Mouse (Mus musculus) liver, embryonic 16.5 days (tissue): Measurements from ENCODE around the gene Casz1. TPM values are rescaled to one million over a fixed set of nuclear protein-coding genes. Genes with fewer than 3 reads are reported as not detected.

Source experiments
- ATAC-seq: fragments of 200-750 bp; cut with Nextera tagmentation; 2 replicates; pipeline ENCODE4 v1.8.0; 2017; ENCODE audit warnings: low read depth, mild to moderate bottlenecking, moderate number of reproducible peaks, moderate library complexity
- H3K27ac ChIP-seq: fragments of 300-500 bp; sonication (generic); 2 replicates; pipeline ENCODE4 v1.5.1; 2014; ENCODE audit warnings: mild to moderate bottlenecking, low read length
- H3K27me3 ChIP-seq: fragments of 300-500 bp; sonication (generic); 2 replicates; pipeline ENCODE4 v1.6.1; 2014; ENCODE audit warnings: low read depth, low read length, mixed read lengths; ENCODE audit not compliant: control insufficient read depth, insufficient read depth
- H3K36me3 ChIP-seq: fragments of 300-500 bp; sonication (generic); 2 replicates; pipeline ENCODE4 v1.6.1; 2014; ENCODE audit warnings: mild to moderate bottlenecking; ENCODE audit not compliant: control insufficient read depth, insufficient read depth
- H3K4me1 ChIP-seq: fragments of 300-500 bp; sonication (generic); 2 replicates; pipeline ENCODE4 v1.6.1; 2014; ENCODE audit warnings: low read depth, low read length, mixed read lengths; ENCODE audit not compliant: control insufficient read depth
- H3K4me2 ChIP-seq: fragments of 300-500 bp; sonication (generic); 2 replicates; pipeline ENCODE4 v1.6.1; 2014; ENCODE audit warnings: low read depth, low read length, mixed read lengths
- H3K4me3 ChIP-seq: fragments of 300-500 bp; sonication (generic); 2 replicates; pipeline ENCODE4 v1.5.1; 2014; ENCODE audit warnings: low read depth, mild to moderate bottlenecking, low read length
- H3K9ac ChIP-seq: fragments of 300-500 bp; sonication (generic); 2 replicates; pipeline ENCODE4 v1.6.1; 2014; ENCODE audit warnings: low read depth, low read length
- H3K9me3 ChIP-seq: fragments of 300-500 bp; sonication (generic); replicated peaks from 2 replicates; pipeline ENCODE4 v1.6.1; 2016; ENCODE audit warnings: low read length; ENCODE audit not compliant: control insufficient read depth
- WGBS: fragments of 180-500 bp; shearing (Covaris S2); extraction: QIAGEN DNeasy Blood & Tissue Kit; methylation state at CpG from one replicate; pipeline ENCODE4 v1.1.7; 2014; ENCODE audit not compliant: insufficient replicate concordance; 5-methylcytosine and 5-hydroxymethylcytosine counted together
- polyA plus RNA-seq: library from polyadenylated mRNA; unstranded; fragments of >200 nt; fragmentation: Nextera tagmentation; extraction: Ambion mirVana; gene quantifications from 2 replicates; pipeline ENCODE4 v1.2.1, GENCODE M21; 2015

Casz1 gene
- polyA plus RNA-seq, 1 experiment from 2014 or later: 0.51 TPM

DNA sequence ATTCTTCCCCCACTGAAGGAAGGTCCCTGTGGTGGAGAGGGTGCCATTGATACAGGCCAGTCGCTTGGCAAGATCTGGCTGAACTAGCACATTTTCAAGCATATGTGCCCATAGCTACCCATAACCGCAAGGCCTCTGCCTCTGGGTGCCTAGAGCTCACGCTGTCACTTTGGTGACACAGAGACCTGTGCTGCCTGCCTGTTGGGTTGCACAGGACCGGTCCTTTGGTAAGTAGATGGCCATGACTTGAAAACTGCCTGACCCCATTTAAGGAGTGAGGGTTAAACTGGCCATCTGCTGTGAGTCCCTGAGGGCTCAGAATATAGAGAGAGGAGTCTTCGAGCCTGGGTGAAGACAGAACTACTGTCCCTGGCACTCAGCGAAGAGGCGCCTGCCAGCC lies 55.2 kb downstream of the Casz1 start:
- Histone ChIP-seq H3K27ac (no peak overlapping the region), H3K36me3 (no peaks in the 10 kb centered on the region), H3K4me2 (no peak overlapping the region), H3K9ac (no peak overlapping the region), H3K4me1 (no peaks in the 10 kb centered on the region), H3K9me3 (no peaks in the 10 kb centered on the region), H3K27me3 (peaks cover 31% of the 10 kb centered on the region), H3K4me3 (no peak overlapping the region)
- 60% methylated on average over 7 of the region's 7 CpGs for WGBS
- no peak for ATAC-seq

DNA sequence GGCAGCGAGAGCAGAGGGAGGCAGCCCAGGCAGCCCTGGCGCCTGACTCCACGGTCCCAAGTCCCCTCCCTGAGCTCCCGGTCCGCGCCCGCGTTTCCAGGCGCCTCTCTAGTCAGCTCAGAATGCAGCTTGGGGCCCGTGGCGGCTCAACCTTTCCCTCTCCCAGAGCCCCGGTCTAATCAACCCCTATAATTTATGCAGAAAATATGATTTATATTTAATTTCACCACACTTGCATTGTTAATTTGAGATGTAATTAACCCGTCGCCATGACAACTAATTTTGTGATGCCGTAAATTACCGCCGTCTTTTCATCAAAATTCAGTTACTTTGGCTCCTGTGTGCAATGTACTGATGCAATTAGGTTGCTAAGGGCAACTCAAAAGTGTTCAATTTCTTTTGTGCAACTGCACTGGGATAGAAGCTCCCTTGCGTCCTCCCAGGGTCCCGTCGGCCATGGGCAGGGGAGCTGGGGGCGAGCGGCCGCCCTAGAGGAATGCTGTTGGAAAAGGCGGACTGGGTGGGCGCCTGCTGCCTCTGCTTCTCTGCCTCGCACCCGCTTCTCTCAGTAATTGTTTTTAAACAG lies 55.8 kb downstream of the Casz1 start:
- no peak for ATAC-seq
- 8% methylated on average over 27 of the region's 27 CpGs for WGBS
- no peak overlapping the region for H3K4me2 ChIP-seq
- H3K9ac ChIP-seq: no peak overlapping the region
- H3K4me3 ChIP-seq: no peak overlapping the region
- H3K27me3 ChIP-seq: peaks cover 31% of the 10 kb centered on the region
- no peaks in the 10 kb centered on the region for H3K9me3 ChIP-seq
- H3K27ac ChIP-seq: no peak overlapping the region
- H3K36me3 ChIP-seq: no peaks in the 10 kb centered on the region
- H3K4me1 ChIP-seq: no peaks in the 10 kb centered on the region

DNA sequence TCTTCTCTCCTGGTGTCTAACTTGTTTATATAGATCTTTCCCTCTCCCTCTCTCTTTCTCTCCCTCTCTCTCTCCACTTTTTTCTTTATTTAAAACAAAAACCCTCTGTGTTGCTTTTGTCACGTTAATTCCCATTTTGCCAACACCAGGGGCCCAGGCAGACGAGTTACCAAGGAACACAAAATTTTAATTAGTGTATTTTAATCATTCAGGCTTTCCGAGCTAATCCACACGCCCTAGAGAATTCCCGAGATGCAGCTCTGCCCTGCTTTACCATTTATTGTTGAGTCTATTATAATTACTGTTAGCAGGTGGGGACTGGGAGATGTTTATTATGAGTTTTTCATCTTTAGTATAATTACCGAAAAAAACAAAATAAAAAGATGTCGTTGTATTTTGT lies 56.4 kb downstream of the Casz1 start:
- Histone ChIP-seq H3K27me3 (peaks cover 31% of the 10 kb centered on the region), H3K36me3 (no peaks in the 10 kb centered on the region), H3K4me2 (no peak overlapping the region), H3K27ac (no peak overlapping the region), H3K9ac (no peak overlapping the region), H3K4me3 (no peak overlapping the region), H3K9me3 (no peaks in the 10 kb centered on the region), H3K4me1 (no peaks in the 10 kb centered on the region)
- WGBS: 50% methylated on average over 7 of the region's 7 CpGs
- no peak for ATAC-seq

DNA sequence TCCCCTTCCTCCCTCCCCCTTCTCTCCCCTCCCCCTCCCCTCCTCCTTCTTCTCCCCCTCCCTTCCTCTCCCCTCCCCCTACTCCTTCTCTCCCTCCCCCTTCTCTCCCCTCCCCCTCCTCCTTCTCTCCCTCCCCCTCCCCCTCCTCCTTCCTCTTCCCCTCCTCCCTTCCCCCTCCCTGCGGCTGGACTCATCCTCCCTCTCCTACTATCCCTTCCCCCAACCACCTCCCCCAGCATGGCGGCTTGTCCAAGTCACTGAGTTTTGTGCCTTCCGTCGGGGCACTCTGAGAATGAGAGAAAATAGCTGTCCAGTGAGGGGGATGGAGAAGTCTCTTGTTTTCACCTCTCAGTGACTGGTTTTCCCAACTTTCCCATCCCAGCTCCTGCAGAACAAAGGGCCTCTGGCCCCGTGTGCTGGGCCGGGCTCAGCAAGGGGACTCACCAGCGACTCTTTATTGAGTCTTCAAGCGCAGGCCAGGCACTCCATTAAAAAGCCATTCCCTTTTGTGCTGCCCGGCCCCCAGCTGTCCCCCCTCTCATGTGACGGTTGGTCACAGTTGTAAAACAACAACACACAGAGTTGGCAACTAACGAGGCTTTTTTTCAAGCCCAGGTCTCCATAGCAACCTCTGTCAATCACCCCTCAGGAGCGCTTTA lies 62.7 kb downstream of the Casz1 start:
- Histone ChIP-seq H3K4me1 (no peaks in the 10 kb centered on the region), H3K9ac (no peak overlapping the region), H3K36me3 (no peaks in the 10 kb centered on the region), H3K27me3 (no peaks in the 10 kb centered on the region), H3K4me2 (no peak overlapping the region), H3K27ac (no peak overlapping the region), H3K4me3 (no peak overlapping the region), H3K9me3 (no peaks in the 10 kb centered on the region)
- ATAC-seq: no peak
- 21% methylated on average over 12 of the region's 12 CpGs for WGBS

DNA sequence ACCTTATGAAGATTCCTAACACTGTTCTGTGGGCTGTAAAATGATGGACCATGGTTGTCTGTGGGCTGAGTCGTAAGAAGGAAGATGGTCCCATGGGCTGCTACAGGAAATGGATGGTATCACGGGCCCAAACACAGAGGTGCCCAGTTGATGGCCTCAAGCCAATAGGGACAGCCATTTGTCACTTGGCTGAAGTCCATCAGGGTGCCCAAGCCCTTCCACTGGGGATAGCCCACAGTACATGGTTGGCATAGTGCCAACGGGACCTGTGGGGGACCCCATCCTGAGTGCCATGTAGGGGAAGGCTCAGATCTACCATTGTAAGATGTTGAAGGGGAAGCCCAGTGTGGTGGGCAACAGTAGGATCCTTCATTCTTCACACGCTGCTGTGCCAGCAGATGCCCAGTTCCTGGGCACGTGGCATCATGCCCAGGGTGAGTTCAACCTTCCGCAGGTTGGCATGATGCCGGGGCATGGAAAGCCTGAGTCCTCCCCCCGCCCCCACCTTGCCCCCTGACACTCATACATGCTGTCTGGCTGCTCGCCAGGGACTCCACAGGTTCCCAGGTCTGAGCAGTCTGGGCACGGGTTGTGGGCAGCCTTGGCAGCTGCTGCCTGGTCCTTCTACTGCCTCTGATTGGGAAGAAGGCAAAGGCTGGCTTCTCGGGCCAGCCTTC lies 63.6 kb downstream of the Casz1 start:
- 60% methylated on average over 11 of the region's 11 CpGs for WGBS

DNA sequence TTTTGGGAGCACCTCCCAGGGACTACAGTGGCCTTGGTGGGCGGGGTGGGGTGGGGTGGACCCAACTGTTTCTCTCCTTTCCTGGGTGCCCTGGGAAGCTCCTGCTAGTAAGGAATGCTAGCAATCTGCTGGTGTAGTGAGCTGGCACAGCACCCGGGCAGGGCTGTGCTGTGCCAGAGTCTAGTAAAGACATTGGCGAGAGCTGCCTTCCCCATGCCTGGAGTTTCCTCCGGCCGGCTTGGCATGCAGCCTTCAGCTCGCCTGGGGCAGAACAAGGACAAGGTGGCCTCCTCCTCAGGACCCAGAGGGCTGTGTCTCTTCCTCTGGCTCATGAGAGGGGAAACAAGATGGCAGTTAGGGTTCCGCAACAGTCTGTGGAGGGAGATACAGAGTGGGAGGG lies 65.3 kb downstream of the Casz1 start:
- Histone ChIP-seq H3K36me3 (no peaks in the 10 kb centered on the region), H3K9ac (no peak overlapping the region), H3K9me3 (no peaks in the 10 kb centered on the region), H3K4me3 (no peak overlapping the region), H3K4me2 (no peak overlapping the region), H3K27ac (no peak overlapping the region), H3K27me3 (no peaks in the 10 kb centered on the region), H3K4me1 (no peaks in the 10 kb centered on the region)
- no peak for ATAC-seq
- 57% methylated on average over 7 of the region's 7 CpGs for WGBS

More for the DNA sequence above, 63.6 kb downstream of the Casz1 start:
- Histone ChIP-seq H3K27ac (no peak overlapping the region), H3K27me3 (no peaks in the 10 kb centered on the region), H3K4me1 (no peaks in the 10 kb centered on the region), H3K36me3 (no peaks in the 10 kb centered on the region), H3K4me2 (no peak overlapping the region), H3K9ac (no peak overlapping the region), H3K4me3 (no peak overlapping the region), H3K9me3 (no peaks in the 10 kb centered on the region)
- ATAC-seq: no peak

DNA sequence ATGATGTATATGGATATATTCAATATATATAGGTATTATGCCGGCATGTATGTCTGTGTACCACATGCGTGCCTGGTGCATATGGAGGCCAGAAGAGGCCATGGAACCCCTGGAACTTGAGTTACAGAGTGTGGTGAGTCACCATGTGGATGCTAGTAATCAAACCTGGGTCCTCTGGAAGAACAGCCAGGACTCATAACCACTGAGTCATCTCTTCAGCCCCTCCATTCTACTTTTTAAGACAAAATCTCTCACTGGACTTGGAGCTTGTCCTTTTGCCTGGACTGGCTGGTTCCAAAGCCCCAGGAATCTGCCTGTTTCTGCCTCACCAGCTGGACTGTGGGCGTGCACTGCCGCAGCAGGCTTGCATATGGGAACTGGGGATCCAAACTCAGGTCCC lies 66.3 kb downstream of the Casz1 start:
- Histone ChIP-seq H3K4me2 (no peak overlapping the region), H3K9me3 (no peaks in the 10 kb centered on the region), H3K27ac (no peak overlapping the region), H3K4me3 (no peak overlapping the region), H3K36me3 (no peaks in the 10 kb centered on the region), H3K4me1 (no peaks in the 10 kb centered on the region), H3K27me3 (no peaks in the 10 kb centered on the region), H3K9ac (no peak overlapping the region)
- no peak for ATAC-seq
- 73% methylated on average over 4 of the region's 4 CpGs for WGBS

DNA sequence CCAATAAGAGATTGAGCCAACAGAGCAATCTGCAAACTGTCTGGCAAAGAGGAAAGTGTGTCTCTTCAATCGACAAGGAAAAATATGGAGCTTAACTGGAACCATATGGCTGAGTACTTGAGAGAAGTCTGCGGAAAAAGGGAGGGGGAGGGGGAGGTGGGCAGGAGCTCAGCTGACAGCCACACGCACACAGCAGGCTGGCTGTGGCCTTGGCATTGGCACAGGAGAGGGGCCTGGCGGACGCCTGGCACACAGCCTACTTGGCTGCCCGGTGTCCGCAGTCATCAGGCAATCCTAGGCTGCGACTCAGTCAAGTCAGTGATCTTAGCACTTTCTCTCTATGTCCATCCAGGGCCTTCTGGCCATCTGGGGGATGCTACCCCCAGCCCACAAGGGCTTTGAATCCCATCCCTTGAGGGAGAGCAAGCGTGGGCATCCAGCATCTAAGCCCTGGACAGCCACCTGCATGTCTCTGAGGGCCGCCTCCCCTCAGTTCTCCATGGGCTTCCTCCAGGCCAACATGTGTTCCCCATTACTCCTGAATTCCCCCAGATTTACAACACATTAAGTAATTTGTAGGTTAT lies 67.6 kb downstream of the Casz1 start:
- H3K4me1 ChIP-seq: no peaks in the 10 kb centered on the region
- H3K9ac ChIP-seq: no peak overlapping the region
- H3K27me3 ChIP-seq: no peaks in the 10 kb centered on the region
- WGBS: 51% methylated on average over 10 of the region's 10 CpGs
- H3K4me3 ChIP-seq: no peak overlapping the region
- no peaks in the 10 kb centered on the region for H3K9me3 ChIP-seq
- no peak for ATAC-seq
- no peak overlapping the region for H3K4me2 ChIP-seq
- no peaks in the 10 kb centered on the region for H3K36me3 ChIP-seq
- H3K27ac ChIP-seq: no peak overlapping the region

DNA sequence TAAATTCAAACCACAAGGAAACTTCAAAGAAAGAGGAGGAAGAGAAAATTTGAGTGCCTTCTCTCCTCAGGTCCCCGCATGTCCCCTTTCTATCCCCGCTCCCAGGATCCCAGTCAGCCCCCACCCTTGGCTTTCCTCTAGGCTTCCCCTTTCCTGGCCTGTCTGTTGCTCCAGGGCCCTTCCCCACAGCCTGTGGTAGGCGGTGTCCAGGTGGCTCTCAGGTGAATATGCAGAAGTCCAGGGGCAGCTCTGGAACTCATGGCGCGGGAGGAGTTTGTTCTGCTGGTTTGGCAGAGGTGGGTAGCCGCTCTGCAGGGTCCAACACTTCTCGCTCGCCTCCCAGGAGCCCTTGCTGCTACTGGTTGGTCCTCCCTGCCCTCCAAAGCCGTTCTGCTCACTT lies 68.1 kb downstream of the Casz1 start:
- no peak for ATAC-seq
- 59% methylated on average over 9 of the region's 9 CpGs for WGBS
- Histone ChIP-seq H3K4me1 (no peaks in the 10 kb centered on the region), H3K27ac (no peak overlapping the region), H3K27me3 (no peaks in the 10 kb centered on the region), H3K9me3 (no peaks in the 10 kb centered on the region), H3K4me2 (no peak overlapping the region), H3K4me3 (no peak overlapping the region), H3K36me3 (no peaks in the 10 kb centered on the region), H3K9ac (no peak overlapping the region)
